Mouse (Mus musculus) spleen, adult 2 months (tissue): ENCODE results near the gene Scgb2a2.

Experiments
- CTCF ChIP-seq: fragments of 200-500 bp; IDR thresholded peaks from 2 replicates; pipeline ENCODE4 v1.5.1; 2011; ENCODE audit warnings: mild to moderate bottlenecking, inconsistent platforms; ENCODE audit not compliant: insufficient read depth, insufficient read length, insufficient replicate concordance; ENCODE audit errors: extremely low read depth
- POLR2A ChIP-seq: fragments of 200-500 bp; IDR thresholded peaks from 2 replicates; pipeline ENCODE4 v1.6.1; 2011; ENCODE audit warnings: low read depth, low read length, inconsistent platforms

DNA sequence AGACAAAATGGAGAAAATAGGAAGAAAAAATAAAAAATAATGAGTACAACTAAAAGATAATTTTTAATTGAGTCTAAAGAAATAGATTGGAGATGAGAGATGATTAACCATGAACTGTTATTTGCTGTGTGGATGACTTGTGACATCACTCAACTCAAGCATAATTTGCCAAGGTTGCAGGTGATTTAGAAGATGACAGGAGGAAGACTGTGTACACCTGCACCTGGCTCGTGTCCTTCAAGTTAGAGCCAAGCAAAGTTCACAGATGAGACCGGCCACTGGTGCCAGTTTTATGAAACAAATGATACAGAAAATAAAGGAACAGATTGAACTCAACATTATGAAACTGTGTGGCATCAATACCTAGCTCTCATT, 10.0 kb upstream of the Scgb2a2 start:
- TF ChIP-seq CTCF = no peak
- TF ChIP-seq POLR2A = no peak
